Mouse (Mus musculus) heart, postnatal 0 days (tissue): ENCODE measurements around the gene Tmem235. TPM values are rescaled to one million over a fixed set of nuclear protein-coding genes. Genes with fewer than 3 reads are reported as not detected.

Experiments
- ATAC-seq: fragments of 200-750 bp; cut with Nextera tagmentation; 2 replicates; pipeline ENCODE4 v1.8.0; 2017; ENCODE audit warnings: low read depth, moderate number of reproducible peaks, moderate library complexity; ENCODE audit not compliant: insufficient read depth
- DNase-seq: peaks from one replicate; pipeline ENCODE4 v3.0.0-alpha.2; 2016; ENCODE audit warnings: low spot score
- H3K27ac ChIP-seq: fragments of 300-500 bp; sonication (generic); 2 replicates; pipeline ENCODE4 v1.5.1; 2014; ENCODE audit warnings: low read depth, mild to moderate bottlenecking
- H3K27me3 ChIP-seq: fragments of 300-500 bp; sonication (generic); 2 replicates; pipeline ENCODE4 v1.6.1; 2014; ENCODE audit warnings: low read length, mixed read lengths; ENCODE audit not compliant: control insufficient read depth, insufficient read depth
- H3K36me3 ChIP-seq: fragments of 300-500 bp; sonication (generic); replicated peaks from 2 replicates; pipeline ENCODE4 v1.6.1; 2014; ENCODE audit warnings: low read length, mixed read lengths; ENCODE audit not compliant: control insufficient read depth, insufficient read depth
- H3K4me1 ChIP-seq: fragments of 300-500 bp; sonication (generic); 2 replicates; pipeline ENCODE4 v1.6.1; 2014; ENCODE audit warnings: antibody characterized with exemption; ENCODE audit not compliant: control insufficient read depth, insufficient read depth
- H3K4me2 ChIP-seq: fragments of 300-500 bp; sonication (generic); 2 replicates; pipeline ENCODE4 v1.6.1; 2014; ENCODE audit warnings: low read depth, mild to moderate bottlenecking, low read length, moderate library complexity
- H3K4me3 ChIP-seq: fragments of 300-500 bp; sonication (generic); 2 replicates; pipeline ENCODE4 v1.5.1; 2014; ENCODE audit warnings: low read depth, low read length
- H3K9ac ChIP-seq: fragments of 300-500 bp; sonication (generic); replicated peaks from 2 replicates; pipeline ENCODE4 v1.6.1; 2014; ENCODE audit warnings: low read depth, low read length, mixed read lengths
- H3K9me3 ChIP-seq: fragments of 300-500 bp; sonication (generic); replicated peaks from 2 replicates; pipeline ENCODE4 v1.6.1; 2016; ENCODE audit warnings: low read length; ENCODE audit not compliant: control insufficient read depth
- CTCF ChIP-seq: IDR thresholded peaks from 2 replicates; pipeline ENCODE4 v1.5.1; 2016; ENCODE audit warnings: antibody characterized with exemption, control low read depth, low read depth
- EP300 ChIP-seq: IDR thresholded peaks from 2 replicates; pipeline ENCODE4 v1.6.1; 2016; ENCODE audit warnings: antibody characterized with exemption, low read depth
- WGBS: fragments of 180-500 bp; shearing (Covaris S2); extraction: QIAGEN DNeasy Blood & Tissue Kit; methylation state at CpG from one replicate; pipeline ENCODE4 v1.1.7; 2014; 5-methylcytosine and 5-hydroxymethylcytosine counted together
- polyA plus RNA-seq: library from polyadenylated mRNA; unstranded; fragments of >200 nt; fragmentation: Nextera tagmentation; extraction: Ambion mirVana; gene quantifications from 2 replicates; pipeline ENCODE4 v1.2.1, GENCODE M21; 2015
- total RNA-seq: library from RNA; depleted of rRNA; stranded (reverse); fragments of >200 nt; gene quantifications from 2 replicates; pipeline ENCODE4 v1.2.3, GENCODE M21; 2014; ENCODE audit warnings: low replicate concordance

Tmem235 gene
- total and polyA plus RNA-seq, 2 experiments from 2014 or later = not detected

DNA sequence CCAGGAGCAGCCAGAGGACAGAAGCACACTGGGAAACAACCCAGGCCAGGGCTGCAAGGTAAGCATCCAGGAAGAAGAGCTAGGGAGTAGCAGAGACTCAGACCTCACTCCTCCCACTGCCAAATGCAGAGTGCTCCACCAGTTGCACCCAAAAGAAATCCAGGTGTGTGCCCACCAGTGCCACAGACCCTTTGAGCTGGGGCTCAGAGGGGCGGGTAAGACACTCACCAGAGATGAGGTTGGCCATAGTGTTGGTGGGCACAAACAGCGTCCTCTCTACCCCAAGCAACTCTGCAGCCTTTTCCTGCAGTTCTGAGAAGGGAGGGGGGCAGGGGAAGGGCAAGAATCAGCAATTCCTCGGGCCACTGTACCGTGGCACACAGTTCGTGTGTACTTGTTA is 10.8 kb downstream of the Tmem235 start:
- H3K9me3 ChIP-seq = no peaks in the 10 kb centered on the region

GRCm38 (mm10) chr11:117871911-117872584 is 11.5 kb downstream of the Tmem235 start:
- 61% methylated on average over 12 of the region's 12 CpGs for WGBS
- DNase-seq = no peak
- no peak for TF ChIP-seq EP300
- TF ChIP-seq CTCF = no peak
- H3K4me1 ChIP-seq = peaks cover 14% of the 10 kb centered on the region
- H3K36me3 ChIP-seq = no peaks in the 10 kb centered on the region
- H3K4me2 ChIP-seq = peak overlapping the region; percentile 90; the same call in 1 of the 2 replicates
- no peak overlapping the region for H3K4me3 ChIP-seq
- H3K9ac ChIP-seq = no peak overlapping the region
- peak overlapping the region; percentile 22; the same call in 1 of the 2 replicates for H3K27ac ChIP-seq
- no peaks in the 10 kb centered on the region for H3K9me3 ChIP-seq
- ATAC-seq = no peak
- H3K27me3 ChIP-seq = no peaks in the 10 kb centered on the region

More for the DNA sequence above, 10.8 kb downstream of the Tmem235 start:
- ATAC-seq (no peak), DNase-seq (no peak)
- H3K4me3 ChIP-seq = no peak overlapping the region
- H3K9ac ChIP-seq = no peak overlapping the region
- peak overlapping the region; percentile 3; the same call in 1 of the 2 replicates for H3K4me2 ChIP-seq
- no peaks in the 10 kb centered on the region for H3K36me3 ChIP-seq
- no peak overlapping the region for H3K27ac ChIP-seq
- H3K27me3 ChIP-seq = no peaks in the 10 kb centered on the region
- peaks cover 14% of the 10 kb centered on the region for H3K4me1 ChIP-seq
- TF ChIP-seq EP300 (no peak), CTCF (no peak)
- 73% methylated on average over 5 of the region's 5 CpGs for WGBS

DNA sequence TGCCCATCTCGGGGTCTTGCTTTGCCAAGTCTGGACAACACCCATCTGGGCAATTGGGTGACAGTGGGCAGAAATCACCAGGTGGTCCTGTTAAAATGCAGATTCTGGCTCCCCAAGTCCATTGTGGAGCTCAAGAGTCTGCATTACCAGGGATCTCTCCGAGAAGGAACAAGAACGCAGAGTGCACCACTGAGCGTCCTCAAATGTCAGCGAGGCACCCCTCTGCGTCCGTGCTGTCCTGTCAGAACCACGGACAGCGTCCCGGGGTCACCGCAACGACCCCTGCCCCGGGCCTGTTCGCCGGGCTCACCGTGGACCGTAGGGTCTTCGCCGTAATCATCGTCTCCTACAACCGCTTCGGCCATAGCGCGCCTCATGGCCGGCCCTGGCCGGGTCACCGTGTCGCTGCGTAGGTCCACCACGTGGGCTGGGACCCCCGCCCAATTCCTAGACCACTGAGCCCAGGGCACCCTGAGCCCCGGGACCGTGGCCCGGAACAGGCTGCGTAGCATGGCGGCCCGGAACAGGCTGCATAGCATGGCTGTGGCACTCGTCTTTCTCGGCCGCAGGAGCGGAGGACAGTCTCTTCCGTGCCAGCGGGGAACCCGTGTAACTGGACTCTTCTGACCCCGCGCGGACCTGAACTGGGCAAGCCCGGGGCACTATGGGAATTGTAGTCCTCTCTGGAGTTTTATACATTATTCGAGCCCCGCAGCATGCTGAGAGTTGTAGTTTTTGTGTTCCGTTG is 12.5 kb downstream of the Tmem235 start, which contains the start of gene Tha1:
TSS of gene Tha1 (minus strand) at position 621 of the 748 bp plus-strand sequence.
- H3K36me3 ChIP-seq = no peaks in the 10 kb centered on the region
- 1% methylated on average over 51 of the region's 51 CpGs for WGBS
- no peak for TF ChIP-seq CTCF
- TF ChIP-seq EP300 = no peak
- peak within 1 kb of the TSS; percentile 90 for H3K4me2 ChIP-seq
- peak within 1 kb of the TSS; percentile 75 for H3K27ac ChIP-seq
- H3K4me3 ChIP-seq = peak within 1 kb of the TSS; percentile 66
- H3K27me3 ChIP-seq = no peaks in the 10 kb centered on the region
- ATAC-seq = peak; percentile 83
- peaks cover 17% of the 10 kb centered on the region for H3K4me1 ChIP-seq
- no peaks in the 10 kb centered on the region for H3K9me3 ChIP-seq
- DNase-seq = peak; percentile 90
- peak within 1 kb of the TSS; percentile 54 for H3K9ac ChIP-seq

DNA sequence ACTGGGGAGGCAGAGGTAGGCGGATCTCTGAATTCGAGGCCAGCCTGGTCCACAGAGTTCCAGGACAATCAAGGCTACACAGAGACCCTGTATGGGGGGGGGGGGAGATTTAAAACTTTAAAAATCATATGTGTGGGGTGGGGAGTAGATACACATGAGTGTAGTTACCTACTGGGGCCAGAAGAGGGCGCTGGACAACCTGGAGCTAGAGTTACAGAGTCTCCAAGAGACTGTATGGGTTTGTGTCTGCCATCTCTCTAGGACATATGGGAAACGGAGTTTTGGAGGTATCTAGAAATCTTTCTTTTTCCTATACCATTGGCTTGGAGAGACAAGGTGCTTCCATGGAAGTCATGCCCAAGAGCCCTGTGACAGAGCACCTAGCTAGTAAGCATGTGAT is 13.9 kb downstream of the Tmem235 start:
- H3K4me3 ChIP-seq = no peak overlapping the region
- no peaks in the 10 kb centered on the region for H3K27me3 ChIP-seq
- DNase-seq (peak; percentile 33), ATAC-seq (no peak)
- H3K9me3 ChIP-seq = no peaks in the 10 kb centered on the region
- TF ChIP-seq EP300 = no peak
- TF ChIP-seq CTCF = peak; percentile 35
- no peak overlapping the region for H3K27ac ChIP-seq
- no peak overlapping the region for H3K9ac ChIP-seq
- no peaks in the 10 kb centered on the region for H3K36me3 ChIP-seq
- H3K4me1 ChIP-seq = peaks cover 21% of the 10 kb centered on the region
- H3K4me2 ChIP-seq = no peak overlapping the region
- WGBS = 62% methylated on average over 4 of the region's 4 CpGs

DNA sequence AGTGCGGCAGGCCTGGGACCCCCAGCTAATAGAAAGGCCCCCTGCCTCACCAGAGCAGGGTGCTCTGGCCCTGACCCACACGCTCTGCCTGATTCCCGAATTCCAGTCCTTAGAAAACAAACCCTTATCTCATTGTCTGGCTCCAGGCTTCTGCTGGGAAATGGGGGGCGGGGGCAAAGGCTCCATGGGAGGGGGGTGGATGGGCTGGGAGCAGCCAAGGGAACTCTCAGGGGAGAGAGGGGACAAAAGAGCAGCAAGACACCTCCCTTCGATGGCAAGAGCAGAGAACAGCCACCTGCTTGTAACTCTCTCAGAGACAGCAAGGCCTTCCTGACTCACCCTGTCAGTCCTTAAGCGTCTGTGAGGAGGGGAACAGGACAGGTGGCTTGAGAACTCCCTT is 15.1 kb downstream of the Tmem235 start:
- Histone ChIP-seq H3K9me3 (no peaks in the 10 kb centered on the region), H3K4me3 (no peak overlapping the region), H3K4me2 (no peak overlapping the region), H3K9ac (no peak overlapping the region), H3K27me3 (no peaks in the 10 kb centered on the region), H3K27ac (no peak overlapping the region), H3K36me3 (no peaks in the 10 kb centered on the region), H3K4me1 (peaks cover 21% of the 10 kb centered on the region)
- no peak for TF ChIP-seq EP300
- WGBS = 12% methylated on average over 6 of the region's 6 CpGs
- no peak for ATAC-seq
- peak; percentile 43 for DNase-seq
